Mouse (Mus musculus) spleen, adult 12 weeks (tissue): Measurements from ENCODE around the gene Doxl2.
"Not testable (repeated sequence)": the region's sequence is repeated elsewhere in the genome, so short reads cannot be mapped to it uniquely, and the experiment has no call there.

ENCODE experiments used
- DNase-seq: peaks from one replicate; pipeline ENCODE4 v3.0.0; 2022; ENCODE audit warnings: low spot score

The Doxl2 gene

DNA sequence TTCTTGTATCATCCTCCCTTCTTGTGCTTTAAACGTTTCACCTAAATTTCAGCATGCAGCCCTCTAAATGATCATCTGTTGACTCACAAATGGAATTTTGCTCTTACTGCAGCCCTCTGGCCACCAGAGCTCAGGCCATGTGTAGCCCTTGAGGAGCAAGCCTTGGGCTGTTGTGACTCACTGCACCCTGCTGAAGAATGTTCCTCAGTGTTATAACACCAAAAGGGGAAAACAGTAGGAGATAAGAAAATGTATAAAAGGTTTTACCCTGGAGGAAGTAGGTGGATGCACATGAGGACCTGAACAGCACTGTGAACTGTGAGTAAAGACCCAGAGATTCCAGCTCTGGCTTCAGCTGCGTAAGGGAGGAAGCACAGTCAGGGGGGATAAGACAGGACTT is at the start of gene Doxl2:
TSS of gene Doxl2 (plus strand) at position 301 of the 400 bp plus-strand sequence.
- no peak for DNase-seq

DNA sequence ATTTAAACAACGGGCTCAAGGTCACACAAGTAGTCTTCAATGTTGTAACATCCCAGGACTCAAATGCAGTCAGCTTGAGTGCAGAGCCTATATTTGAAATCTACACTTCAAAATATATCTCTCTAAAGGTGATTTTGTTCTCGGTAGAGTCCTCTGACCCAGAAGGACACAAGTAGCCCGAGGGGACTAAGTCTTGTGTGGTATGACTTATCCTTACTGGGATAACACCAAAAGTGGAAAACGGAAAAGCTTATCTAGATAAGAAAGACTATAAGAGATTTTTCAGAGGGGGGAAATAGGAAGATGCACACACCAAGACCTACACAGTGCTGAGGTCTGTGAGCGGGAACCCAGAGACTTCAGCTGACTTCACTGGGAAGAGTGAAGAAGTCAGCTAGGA is 45.2 kb upstream of the Doxl2 start, which contains the start of gene 1600015I10Rik:
TSS of gene 1600015I10Rik (plus strand) at position 301 of the 400 bp plus-strand sequence.
- DNase-seq: no peak

DNA sequence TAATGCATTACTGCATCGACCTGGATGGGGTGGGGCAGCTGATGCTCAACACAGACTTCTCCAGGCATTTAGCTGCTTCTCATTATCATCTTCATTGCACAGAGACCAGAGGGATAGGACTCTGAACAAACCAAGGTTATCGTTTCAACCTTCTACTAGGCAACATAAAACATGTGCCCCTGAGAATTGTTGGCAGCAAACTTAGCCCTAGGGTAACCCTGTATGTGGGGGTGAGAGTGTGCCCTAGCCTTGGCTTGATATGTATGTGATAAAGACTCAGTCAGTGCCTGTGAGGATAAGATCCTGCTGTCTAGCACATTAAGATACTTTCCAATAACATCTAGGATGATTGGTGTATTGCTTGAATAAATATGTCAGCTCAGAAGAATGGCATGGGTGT is 25.2 kb upstream of the Doxl2 start:
- DNase-seq: no peak

DNA sequence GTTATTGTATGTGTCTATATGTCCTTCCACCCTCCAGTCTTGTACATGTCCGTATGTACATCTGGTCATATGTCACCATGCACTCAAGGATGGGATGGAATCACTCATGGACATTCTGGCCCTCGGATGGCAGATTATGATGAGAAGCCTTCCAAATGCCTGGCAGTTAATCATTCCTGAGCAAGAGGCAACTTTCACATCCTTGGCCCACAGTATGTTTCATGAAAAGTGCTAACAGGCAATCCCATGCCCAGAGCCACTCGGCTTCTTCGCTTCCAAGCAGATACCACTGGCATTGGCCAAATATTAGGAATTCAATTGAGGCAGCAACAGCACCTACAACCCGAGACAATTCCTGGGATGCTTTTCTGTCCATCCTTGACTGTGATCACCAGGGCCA is 24.1 kb upstream of the Doxl2 start:
- no peak for DNase-seq

DNA sequence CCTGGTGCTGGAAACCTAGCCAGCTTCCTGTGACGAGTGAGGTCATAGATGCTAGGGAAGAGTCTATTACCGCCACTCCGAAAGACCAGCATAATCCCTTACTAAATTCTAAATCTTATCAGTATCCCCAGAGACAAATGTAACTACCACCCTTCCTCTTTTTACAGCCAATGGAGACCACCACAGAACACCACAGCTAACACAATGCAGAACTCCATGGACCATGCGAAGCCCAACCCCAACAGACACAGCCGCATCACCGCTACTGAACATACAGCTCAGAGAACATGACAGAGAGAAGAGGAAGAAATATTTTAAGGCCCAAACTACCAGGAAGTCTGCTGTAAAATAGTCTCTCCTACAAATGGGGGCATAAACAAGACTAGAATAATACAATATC is 23.1 kb upstream of the Doxl2 start:
- DNase-seq: no peak

DNA sequence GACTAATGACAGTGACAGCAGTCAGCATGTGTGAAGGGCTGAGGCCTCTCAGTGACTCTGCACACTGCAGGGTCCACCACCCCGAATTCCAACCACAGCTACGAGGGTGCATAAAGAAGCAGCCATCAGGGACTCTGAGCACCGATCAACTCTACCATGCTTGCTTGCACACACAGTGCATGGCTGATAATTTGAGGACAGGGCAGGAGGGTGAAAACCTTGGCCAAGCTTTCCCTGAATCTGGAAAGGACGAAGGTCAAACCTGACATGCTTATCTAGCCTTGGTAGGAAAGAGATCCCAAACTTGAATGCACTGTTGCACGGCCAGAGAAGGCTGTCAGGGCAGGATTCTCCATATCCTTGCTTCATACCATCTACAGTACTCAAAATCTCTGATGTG is 21.5 kb upstream of the Doxl2 start:
- no peak for DNase-seq

DNA sequence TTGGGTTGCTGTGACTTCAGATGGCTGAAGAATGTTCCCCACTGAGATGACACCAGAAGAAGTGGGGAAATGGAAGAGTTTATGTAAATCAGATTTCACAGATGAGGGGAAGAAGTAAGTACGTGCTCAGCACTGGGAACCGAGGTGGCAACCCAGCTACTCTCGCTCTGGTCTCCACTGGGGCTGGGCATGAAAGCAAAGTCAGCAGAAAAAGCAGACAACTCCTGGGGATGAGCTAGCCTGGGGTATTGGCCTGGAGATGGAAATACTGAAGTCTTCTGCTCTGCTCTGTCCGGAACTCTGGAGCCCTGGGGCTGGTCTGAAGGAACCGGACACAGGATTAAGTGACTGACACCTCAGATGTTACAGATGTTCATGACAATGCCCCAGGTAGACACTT is 20.6 kb upstream of the Doxl2 start:
- DNase-seq: no peak

DNA sequence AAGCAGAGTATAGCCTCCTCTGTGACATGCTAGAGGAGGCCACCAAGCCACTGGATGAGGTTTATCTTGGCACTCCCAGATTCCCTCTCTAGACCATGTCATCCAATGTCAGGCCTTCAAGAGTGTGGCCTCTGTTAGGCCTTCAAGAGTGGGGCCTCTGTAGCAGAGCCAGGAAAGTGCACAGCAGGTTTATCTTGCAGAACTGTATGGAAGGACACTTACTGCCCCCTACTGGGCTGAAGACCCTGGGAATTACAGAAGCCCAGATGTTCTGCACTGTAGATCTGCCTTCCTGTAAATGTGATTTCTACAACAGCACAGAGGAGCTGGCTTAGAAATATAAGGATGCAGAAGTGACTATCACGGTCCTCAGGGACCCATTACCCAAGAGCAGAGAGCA is 19.8 kb upstream of the Doxl2 start:
- DNase-seq: no peak

DNA sequence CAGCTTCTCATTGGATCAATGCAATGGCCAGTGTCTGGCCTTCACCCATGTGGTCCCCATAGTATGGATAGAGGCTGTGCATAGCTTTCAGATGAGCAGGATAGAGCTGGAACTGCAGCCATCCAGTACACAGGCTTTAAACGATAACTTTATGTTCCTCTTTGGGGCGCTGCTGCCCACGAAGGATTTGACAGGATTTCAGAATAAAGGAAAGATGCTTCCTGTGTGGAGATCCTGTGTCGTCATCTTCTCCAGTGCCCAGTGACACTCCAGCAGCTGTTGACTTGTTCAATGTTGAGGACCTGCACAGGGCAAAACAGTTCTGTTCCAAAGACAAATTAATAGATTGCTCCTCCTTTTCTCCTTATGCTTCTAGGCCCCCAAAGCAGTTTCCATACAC is 18.0 kb upstream of the Doxl2 start:
- no peak for DNase-seq

DNA sequence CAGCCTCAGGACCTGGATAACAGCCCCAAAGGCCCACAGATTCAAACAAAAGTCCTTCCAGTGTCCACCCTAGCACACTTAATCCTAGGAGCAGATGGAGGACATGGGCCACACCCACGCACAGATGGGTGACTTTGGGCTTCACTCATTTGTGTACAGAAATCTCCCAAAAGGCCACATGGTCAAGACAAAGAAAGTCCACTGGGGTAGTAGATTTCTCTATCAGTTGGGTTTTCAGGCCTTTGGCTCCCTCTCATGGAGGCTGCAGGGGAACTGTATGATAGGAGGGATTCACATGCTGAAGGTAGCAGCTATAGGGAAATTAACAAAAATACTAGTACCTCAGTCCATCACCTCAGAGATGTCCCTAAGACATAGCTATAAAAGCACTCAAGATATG is 16.7 kb upstream of the Doxl2 start:
- no peak for DNase-seq

DNA sequence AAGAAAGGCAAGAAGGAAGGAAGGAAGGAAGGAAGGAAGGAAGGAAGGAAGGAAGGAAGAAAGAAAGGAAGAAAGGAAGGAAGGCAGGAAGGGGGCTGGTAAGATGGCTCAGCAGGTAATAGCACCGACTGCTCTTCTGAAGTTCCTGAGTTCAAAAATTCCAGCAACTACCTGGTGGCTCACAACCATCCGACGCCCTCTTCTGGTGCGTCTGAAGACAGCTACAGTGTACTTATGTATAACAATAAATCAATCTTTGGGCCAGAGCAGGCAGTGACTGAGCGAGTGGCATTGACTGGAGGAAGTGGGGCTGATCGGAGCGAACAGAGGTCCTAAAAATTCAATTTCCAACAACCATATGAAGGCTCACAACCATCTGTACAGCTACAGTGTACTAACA is 15.6 kb upstream of the Doxl2 start:
- not testable (repeated sequence) for DNase-seq

DNA sequence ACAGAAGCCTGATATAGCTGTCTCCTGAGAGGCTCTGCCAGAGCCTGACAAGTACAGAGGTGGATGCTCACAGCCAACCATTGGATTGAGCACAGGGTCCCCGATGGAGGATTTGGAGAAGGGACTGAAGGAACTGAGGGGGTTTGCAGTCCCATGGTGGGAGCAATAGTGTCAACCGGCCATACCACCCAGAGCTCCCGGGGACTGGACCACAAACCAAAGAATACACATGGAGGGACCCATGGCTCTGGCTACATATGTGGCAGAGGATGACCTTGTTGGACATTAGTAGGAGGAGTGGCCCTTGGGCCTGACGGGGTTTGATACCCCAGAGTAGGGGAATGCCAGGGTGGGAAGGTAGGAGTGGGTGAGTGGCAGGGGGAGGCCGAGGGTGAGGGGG is 8.1 kb upstream of the Doxl2 start:
- DNase-seq: not testable (repeated sequence)

DNA sequence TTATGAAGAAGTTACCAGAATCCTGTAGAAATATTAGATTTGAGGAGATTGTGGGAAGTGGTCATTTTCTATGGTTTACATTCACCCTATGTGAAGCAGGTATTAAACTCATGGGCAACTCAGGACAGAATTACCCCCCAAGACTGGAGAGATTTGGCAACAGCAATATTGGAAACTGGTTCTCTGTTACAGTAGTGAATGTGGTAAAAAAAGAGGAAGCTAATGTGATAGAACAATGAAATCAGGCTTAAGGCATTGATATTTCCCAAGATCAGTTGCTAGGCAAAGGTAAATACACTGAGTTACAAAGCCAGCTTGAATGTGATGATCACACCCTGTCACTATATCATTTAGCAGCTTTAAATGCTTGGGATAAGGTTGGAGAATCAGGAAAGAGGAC is 6.9 kb upstream of the Doxl2 start:
- DNase-seq: no peak

DNA sequence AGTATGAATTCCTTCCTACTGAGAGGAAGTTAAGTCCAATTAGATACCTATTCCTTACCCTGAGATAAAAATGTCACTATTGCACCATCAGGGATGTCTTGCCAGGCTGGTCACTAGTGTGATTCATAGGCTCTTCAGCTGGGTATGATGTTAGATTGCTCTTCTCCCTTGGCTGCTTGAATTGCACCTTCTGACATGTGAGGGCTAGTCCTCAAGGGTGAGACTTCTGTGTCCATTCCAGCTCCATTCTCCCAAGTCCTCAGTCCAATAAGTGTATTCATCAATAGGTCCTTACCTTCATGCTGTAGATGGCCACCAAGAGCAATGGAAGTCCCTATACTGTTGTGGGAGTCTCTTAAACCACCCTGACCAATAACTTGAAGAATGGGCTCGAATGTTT is 4.9 kb downstream of the Doxl2 start:
- DNase-seq: no peak

DNA sequence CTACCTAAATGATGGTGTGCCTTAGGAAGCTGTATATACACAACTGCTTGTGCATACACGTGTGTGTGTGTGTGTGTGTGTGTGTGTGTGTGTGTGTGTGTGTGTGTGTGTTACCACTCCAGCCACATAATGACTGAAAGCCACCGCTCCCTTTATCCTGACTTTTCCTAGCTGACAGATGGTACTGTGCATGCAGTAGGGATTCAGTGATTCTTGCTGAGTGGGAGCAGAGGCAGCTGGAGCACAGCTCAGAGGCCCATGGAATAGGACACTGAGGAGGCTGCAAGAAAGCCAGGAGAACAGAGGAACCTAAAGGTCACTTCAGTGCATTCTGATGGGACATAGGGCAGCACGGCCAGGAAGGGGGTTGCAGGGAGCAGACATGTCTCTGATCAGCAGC is 7.5 kb downstream of the Doxl2 start:
- no peak for DNase-seq

DNA sequence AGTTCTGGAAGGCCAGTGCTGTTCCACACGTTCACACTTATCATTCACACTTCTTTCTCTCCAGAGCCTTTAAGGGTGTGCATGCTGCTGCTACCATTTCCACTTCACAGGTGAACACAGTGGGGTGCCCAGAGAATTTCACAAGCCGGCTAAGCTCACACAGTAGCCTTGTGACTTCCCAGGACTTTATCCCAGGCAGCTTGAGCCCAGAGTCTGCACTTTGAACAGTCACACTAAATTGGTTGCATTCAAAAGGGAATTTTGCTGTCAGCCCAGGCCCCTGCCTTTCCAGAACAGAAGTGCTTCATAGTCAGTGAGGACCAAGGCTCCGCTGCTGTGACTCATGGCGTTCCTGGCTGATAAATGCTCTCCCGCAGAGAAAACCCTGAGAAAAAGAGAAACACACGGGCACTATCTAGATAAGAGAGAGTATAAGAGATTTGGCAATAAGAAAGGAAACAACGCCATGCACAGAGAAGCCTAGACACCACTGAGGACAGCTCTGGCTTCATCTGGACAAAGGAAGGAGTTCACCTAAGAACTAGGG is 11.8 kb downstream of the Doxl2 start, which contains the start of gene Svs1:
TSS of gene Svs1 (plus strand) at position 418 of the 547 bp plus-strand sequence.
- no peak for DNase-seq

DNA sequence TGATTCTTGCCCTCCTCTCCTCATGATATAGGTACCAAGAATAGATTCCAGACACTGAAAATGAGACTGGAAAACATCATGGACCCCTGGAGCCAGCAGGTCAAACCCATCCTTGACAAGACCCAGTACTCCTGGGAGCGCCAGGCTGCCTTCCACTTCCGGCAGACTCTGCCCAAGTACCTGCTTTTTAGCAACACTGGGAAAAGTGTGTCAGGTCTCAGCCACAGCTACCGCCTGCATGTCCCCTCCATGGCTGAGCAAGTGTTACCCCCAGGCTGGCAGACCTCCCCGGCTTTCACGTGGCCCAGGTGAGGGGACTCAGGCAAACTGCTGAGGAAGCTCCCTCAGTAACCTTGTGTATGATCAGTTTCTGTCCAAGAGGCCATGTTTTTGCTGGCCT is 15.2 kb downstream of the Doxl2 start:
- no peak for DNase-seq

DNA sequence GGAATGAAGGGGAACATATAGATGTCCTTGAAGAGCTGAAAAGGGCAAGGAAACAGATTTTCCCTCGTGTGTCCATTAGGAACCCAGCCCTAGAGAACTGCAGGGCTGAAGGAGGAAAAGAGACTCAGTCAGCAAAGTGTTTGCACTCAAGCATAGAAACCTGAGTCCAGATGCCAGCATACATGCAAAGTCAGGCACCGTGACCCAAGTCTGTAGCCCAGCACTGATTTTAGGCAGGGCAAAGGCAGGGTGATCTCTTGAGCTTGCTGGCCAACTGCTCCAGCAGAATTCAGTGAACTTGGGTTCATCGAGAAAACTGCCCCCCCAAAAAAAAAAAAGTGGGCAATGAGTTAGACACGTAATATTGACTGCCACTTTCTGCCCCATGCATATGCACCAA is 17.2 kb downstream of the Doxl2 start:
- no peak for DNase-seq

DNA sequence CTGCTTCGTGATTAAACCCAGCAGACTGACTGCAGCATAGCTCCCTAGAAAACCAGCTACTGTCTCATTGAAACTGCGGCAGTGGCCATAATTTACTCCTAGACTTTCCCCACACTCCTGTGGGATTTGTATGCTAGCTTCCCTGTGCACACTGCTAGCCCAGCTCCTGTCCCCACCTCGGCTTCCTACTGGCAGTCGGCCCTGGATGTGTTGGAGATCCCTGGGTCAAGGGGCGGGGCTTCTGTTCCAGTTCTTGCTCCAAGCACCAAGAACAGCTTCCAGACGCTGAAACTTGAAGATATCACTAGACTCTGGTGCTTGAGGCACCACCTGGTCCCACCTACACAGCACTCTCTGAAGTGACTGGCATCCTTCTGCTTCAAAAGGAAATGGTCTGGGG is 23.4 kb downstream of the Doxl2 start:
- no peak for DNase-seq

DNA sequence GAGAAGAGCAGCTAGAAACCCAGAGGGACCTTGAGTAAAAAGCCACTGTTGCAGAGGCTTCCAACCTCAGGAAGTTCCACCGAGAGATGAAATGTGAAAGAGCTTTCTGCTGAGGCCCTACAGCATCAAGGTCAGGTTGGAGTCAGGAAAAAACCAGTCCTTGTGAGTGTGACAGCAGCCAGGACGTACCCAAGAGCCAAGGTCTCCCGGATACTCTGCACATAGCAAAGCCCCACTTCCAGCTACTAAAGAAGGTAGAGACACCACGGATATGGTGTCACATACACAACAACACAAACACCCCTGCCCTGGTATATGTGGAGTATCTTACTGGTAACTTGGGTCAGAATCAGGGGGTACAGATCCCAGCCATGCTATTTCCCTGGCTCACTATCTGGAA is 24.0 kb downstream of the Doxl2 start:
- no peak for DNase-seq

DNA sequence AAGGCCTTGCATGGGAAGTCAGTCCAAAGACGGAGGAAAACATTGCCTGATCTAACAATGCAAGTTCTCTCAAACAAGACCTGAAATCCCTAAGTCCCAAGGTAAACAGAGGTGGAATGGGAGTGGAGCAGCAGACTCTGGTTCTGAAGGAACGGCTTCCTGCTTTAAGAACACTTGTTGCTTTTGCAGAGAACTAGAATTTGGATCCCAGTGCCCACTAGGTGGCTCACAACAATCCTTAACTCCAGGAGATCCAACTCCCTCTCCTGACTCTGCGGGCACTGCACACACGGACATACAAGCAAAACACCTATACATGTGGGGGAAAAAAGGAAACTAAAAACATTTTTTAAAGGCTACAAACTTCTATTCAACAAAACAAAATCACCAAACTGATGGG is 28.6 kb downstream of the Doxl2 start:
- no peak for DNase-seq

DNA sequence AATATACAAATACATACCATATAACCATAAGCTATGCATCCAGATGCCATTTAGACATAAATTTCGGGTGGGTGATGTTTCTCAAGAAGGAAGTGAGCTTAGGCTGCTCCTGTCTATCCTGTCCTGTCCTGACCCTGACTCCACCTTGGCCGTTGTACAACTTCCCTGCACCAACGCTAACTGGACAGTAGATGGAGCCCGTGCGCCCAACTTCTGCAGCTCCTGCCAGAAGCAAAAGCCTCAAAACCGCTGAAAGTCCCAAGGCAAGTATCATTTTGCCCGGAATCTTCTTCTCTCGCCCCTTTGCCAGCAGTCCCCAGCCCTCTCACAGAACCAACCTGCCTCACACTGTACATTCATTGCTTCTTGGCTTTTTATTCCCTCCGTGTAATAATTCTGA is 33.2 kb downstream of the Doxl2 start:
- DNase-seq: peak; percentile 32

DNA sequence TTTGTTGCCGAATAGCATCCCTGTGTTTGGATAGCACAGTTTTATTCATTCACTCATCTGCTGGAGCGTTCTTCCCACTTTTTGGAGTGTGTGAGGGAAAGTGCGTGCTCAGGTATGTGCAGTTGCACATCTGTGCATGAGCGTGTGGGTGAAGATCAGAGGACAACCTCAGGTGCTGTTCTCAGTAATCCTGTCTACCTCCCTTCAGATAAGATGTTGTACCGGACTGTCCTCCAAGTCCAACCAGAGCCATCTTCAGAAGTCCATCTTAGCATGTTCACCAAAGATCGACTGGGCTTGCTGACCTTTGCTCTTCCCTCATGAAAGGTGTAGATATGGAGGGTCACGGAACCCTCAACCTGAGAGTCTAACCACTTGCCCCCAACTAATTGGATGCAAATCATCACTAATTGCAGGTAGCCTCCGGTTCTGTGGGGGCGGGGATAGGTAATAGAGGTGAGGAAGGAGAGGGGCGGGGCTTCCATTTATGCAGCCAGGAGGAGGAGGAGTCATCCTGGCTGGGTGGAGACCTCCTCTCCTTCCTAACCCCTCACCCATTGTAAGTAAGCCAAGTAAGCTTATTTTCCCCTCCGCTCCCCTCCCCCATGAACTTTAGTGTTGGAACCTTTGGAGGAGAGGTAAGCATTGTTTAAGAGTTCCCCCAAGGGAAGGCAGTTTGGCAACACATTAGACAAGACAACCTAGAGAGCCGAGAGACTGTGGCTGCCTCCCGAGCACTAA is 33.8 kb downstream of the Doxl2 start:
- no peak for DNase-seq

DNA sequence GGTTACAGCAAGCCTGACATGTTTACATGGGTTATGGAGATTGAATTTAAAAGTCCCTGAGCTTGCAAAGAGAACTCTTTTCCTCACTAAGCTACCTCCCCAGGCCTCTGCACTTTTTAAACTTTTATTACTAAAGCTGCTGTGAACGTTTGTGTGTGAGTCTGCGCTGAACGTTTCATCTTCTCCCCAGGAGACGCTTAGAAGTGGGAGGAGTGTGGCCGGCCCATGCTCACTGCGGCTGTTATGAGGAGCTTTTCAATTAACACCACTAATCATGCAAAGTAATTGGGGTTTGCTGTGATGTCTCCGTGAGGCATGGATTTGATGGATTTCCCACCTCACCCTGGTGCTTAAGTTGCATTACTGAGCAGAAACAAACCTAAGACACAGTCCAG is 34.4 kb downstream of the Doxl2 start:
- no peak for DNase-seq
